Mouse (Mus musculus) E14TG2a.4 (cell line): ENCODE measurements around the gene Plpp4.
A peak's percentile ranks its signal among the peaks of the same experiment; 100 is the strongest.

Experiments
- H3K27me3 ChIP-seq: 2 replicates; pipeline ENCODE4 v1.6.1; 2014; ENCODE audit warnings: low read length, control low read depth; ENCODE audit not compliant: insufficient read depth
- H3K36me3 ChIP-seq: 2 replicates; pipeline ENCODE4 v1.6.1; 2014; ENCODE audit warnings: low read length, control low read depth; ENCODE audit not compliant: insufficient read depth
- H3K4me1 ChIP-seq: replicated peaks from 2 replicates; pipeline ENCODE4 v1.6.1; 2014; ENCODE audit warnings: low read depth, low read length, control low read depth
- H3K4me3 ChIP-seq: replicated peaks from 2 replicates; pipeline ENCODE4 v1.5.1; 2014; ENCODE audit warnings: mild to moderate bottlenecking, low read length
- H3K9me3 ChIP-seq: 2 replicates; pipeline ENCODE4 v1.6.1; 2014; ENCODE audit warnings: low read length, control low read depth
- CTCF ChIP-seq: conservative IDR thresholded peaks from 2 replicates; pipeline ENCODE4 v1.5.1; 2014; ENCODE audit warnings: low read length
- NANOG ChIP-seq: IDR thresholded peaks from 2 replicates; pipeline ENCODE4 v1.6.1; 2014; ENCODE audit warnings: borderline replicate concordance, low read length, mixed read lengths
- POU5F1 ChIP-seq: IDR thresholded peaks from 2 replicates; pipeline ENCODE4 v1.6.1; 2014; ENCODE audit warnings: low read length, borderline replicate concordance

Plpp4 gene

GRCm38 (mm10) chr7:129256621-129257373, at the start of gene Plpp4:
TSS of gene Plpp4 (plus strand) at chr7:129257031.
- Histone ChIP-seq H3K27me3 (peaks cover 57% of the 10 kb centered on the region), H3K36me3 (no peaks in the 10 kb centered on the region), H3K9me3 (peaks cover 17% of the 10 kb centered on the region; the same call in 1 of the 2 replicates), H3K4me1 (peaks cover 22% of the 10 kb centered on the region), H3K4me3 (peak within 1 kb of the TSS; percentile 75)
- TF ChIP-seq CTCF, result no peak
- TF ChIP-seq NANOG, result no peak
- no peak for TF ChIP-seq POU5F1

- no peaks in the 10 kb centered on the region for H3K36me3 ChIP-seq
- peaks cover 5% of the 10 kb centered on the region; the same call in 1 of the 2 replicates for H3K9me3 ChIP-seq
- H3K27me3 ChIP-seq, result no peaks in the 10 kb centered on the region
- no peak overlapping the region for H3K4me3 ChIP-seq
- H3K4me1 ChIP-seq, result 0 out of 2 replicates have a peak, but pooled peaks cover 2% of the 10 kb centered on the region
- no peak for TF ChIP-seq POU5F1
Measured at GRCm38 (mm10) chr7:129215926-129216543, 40.8 kb upstream of the Plpp4 start.

DNA sequence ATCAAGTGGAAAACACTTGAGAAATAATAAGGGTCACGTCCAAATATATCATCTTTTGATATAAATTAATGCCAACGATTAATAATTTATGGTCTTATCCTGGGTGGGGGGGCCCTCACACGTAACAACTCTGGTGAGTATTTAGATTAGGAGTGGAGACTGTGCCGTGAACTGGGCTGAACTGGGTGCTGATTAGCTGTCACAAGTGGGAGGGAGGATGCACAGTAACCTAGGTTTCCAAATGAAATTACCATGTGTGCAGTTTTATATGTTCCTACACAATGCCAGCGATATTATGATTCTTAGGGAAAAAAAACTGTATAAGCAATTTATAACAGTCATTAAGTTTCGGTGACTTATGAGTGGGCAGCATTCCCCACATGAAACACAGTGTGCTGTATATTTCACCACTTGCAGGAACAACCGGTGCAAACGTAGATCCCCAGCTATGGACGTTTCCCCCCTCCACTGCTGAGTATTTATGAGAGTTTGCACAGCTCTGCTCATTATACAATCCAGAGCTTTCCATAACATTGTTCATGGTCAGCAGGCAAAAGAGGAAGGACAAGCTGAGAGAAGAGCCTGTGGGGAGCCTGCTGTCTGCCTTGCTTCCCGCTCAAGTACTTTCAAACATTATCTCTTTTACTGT, 40.2 kb upstream of the Plpp4 start:
- no peak for TF ChIP-seq POU5F1
- TF ChIP-seq CTCF, result no peak
- no peak for TF ChIP-seq NANOG
- Histone ChIP-seq H3K9me3 (peaks cover 6% of the 10 kb centered on the region; the same call in 1 of the 2 replicates), H3K27me3 (no peaks in the 10 kb centered on the region), H3K4me3 (no peak overlapping the region), H3K36me3 (no peaks in the 10 kb centered on the region), H3K4me1 (0 out of 2 replicates have a peak, but pooled peaks cover 4% of the 10 kb centered on the region)

GRCm38 (mm10) chr7:129220948-129221347, 35.9 kb upstream of the Plpp4 start:
- Histone ChIP-seq H3K4me3 (no peak overlapping the region), H3K27me3 (no peaks in the 10 kb centered on the region), H3K4me1 (peaks cover 8% of the 10 kb centered on the region), H3K9me3 (peaks cover 9% of the 10 kb centered on the region; the same call in 1 of the 2 replicates), H3K36me3 (no peaks in the 10 kb centered on the region)
- TF ChIP-seq POU5F1, result no peak
- no peak for TF ChIP-seq NANOG
- TF ChIP-seq CTCF, result no peak

GRCm38 (mm10) chr7:129221649-129222048, 35.2 kb upstream of the Plpp4 start:
- Histone ChIP-seq H3K4me1 (peaks cover 8% of the 10 kb centered on the region), H3K4me3 (no peak overlapping the region), H3K9me3 (peaks cover 9% of the 10 kb centered on the region; the same call in 1 of the 2 replicates), H3K27me3 (no peaks in the 10 kb centered on the region), H3K36me3 (no peaks in the 10 kb centered on the region)
- TF ChIP-seq CTCF, result no peak
- no peak for TF ChIP-seq NANOG
- TF ChIP-seq POU5F1, result no peak

GRCm38 (mm10) chr7:129235410-129235809, 21.4 kb upstream of the Plpp4 start:
- TF ChIP-seq NANOG (no peak), POU5F1 (no peak), CTCF (peak; percentile 39)
- Histone ChIP-seq H3K9me3 (no peaks in the 10 kb centered on the region), H3K27me3 (no peaks in the 10 kb centered on the region), H3K4me3 (no peak overlapping the region), H3K36me3 (no peaks in the 10 kb centered on the region), H3K4me1 (no peaks in the 10 kb centered on the region)

GRCm38 (mm10) chr7:129235995-129236394, 20.8 kb upstream of the Plpp4 start:
- no peaks in the 10 kb centered on the region for H3K36me3 ChIP-seq
- no peak overlapping the region for H3K4me3 ChIP-seq
- TF ChIP-seq POU5F1 (no peak), NANOG (no peak), CTCF (no peak)

DNA sequence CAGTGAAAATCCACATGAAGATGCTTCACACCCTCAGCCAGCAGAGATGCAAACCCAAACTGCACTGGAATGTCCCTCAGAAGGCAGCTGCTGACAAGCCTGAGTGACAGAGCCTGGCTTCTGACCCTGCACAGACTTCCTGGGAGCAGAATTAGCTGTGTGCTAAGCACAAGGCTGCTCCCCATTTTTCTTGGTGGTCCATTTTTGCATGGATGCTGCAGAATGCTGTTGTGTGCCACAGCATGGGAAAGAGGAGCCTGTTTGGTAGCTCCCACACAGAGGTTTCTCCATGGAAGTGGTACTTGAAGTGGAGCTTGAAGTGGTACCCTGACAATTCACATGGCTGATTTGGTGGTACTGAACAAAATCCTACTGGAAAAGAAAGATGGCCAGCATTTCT, 5.8 kb upstream of the Plpp4 start:
- H3K27me3 ChIP-seq, result peaks cover 29% of the 10 kb centered on the region

More at GRCm38 (mm10) chr7:129235995-129236394, 20.8 kb upstream of the Plpp4 start:
- H3K9me3 ChIP-seq, result no peaks in the 10 kb centered on the region
- H3K4me1 ChIP-seq, result no peaks in the 10 kb centered on the region
- no peaks in the 10 kb centered on the region for H3K27me3 ChIP-seq

More for the DNA sequence above, 5.8 kb upstream of the Plpp4 start:
- no peaks in the 10 kb centered on the region for H3K4me1 ChIP-seq
- H3K4me3 ChIP-seq, result no peak overlapping the region
- H3K9me3 ChIP-seq, result peaks cover 17% of the 10 kb centered on the region; the same call in 1 of the 2 replicates
- no peak for TF ChIP-seq CTCF
- TF ChIP-seq POU5F1, result no peak
- TF ChIP-seq NANOG, result no peak
- no peaks in the 10 kb centered on the region for H3K36me3 ChIP-seq
